Mouse (Mus musculus): Measurements from ENCODE around the gene Gm2007.
"Not testable (repeated sequence)": the region's sequence is repeated elsewhere in the genome, so short reads cannot be mapped to it uniquely, and the experiment has no call there.

Gene Gm2007

GRCm38 (mm10) chr2:175741237-175741636 is at the start of gene Gm2007:
Gm2007 (plus strand) TSS chr2:175741537.
- not testable (repeated sequence) for DNase-seq

- not testable (repeated sequence) for DNase-seq
Observed at GRCm38 (mm10) chr2:175703546-175703945, 37.8 kb upstream of the Gm2007 start, which contains the start of gene Zfp969. Zfp969 (minus strand) TSS chr2:175703646.

- DNase-seq = not testable (repeated sequence)
Observed at GRCm38 (mm10) chr2:175800993-175801392, 59.7 kb downstream of the Gm2007 start, which contains the start of gene Gm14288. Gm14288 (minus strand) TSS chr2:175801093.
